Mouse (Mus musculus) C2C12 (cell line): Measurements from ENCODE around the gene Gm20388.

ENCODE experiments used
- CEBPB ChIP-seq: IDR thresholded peaks from one replicate; pipeline ENCODE4 v1.6.1; 2011; ENCODE audit warnings: low read depth, mild to moderate bottlenecking, control low read depth, moderate library complexity
- CTCF ChIP-seq: IDR thresholded peaks from one replicate; pipeline ENCODE4 v1.5.1; 2011; ENCODE audit not compliant: control insufficient read depth, insufficient read depth, insufficient read length
- FOSL1 ChIP-seq: IDR thresholded peaks from one replicate; pipeline ENCODE4 v1.8.0; 2011; ENCODE audit warnings: mild to moderate bottlenecking, low read length; ENCODE audit not compliant: poor library complexity, insufficient read depth, severe bottlenecking
- MAX ChIP-seq: IDR thresholded peaks from one replicate; pipeline ENCODE4 v1.6.1; 2011; ENCODE audit warnings: mild to moderate bottlenecking, control low read depth
- MYOD1 ChIP-seq: IDR thresholded peaks from one replicate; pipeline ENCODE4 v1.6.1; 2011; ENCODE audit warnings: low read depth; ENCODE audit not compliant: control insufficient read depth, insufficient read length
- USF1 ChIP-seq: IDR thresholded peaks from one replicate; pipeline ENCODE4 v1.6.1; 2011; ENCODE audit warnings: low read depth, mild to moderate bottlenecking, control low read depth, moderate library complexity

GRCm38 (mm10) chr8:122836199-122836598, 2925.6 kb downstream of the Gm20388 start:
- TF ChIP-seq MAX (no peak), CTCF (no peak), MYOD1 (no peak), USF1 (no peak), FOSL1 (no peak), CEBPB (no peak)
